Mouse (Mus musculus): Measurements from ENCODE around the gene Krt20.

DNA sequence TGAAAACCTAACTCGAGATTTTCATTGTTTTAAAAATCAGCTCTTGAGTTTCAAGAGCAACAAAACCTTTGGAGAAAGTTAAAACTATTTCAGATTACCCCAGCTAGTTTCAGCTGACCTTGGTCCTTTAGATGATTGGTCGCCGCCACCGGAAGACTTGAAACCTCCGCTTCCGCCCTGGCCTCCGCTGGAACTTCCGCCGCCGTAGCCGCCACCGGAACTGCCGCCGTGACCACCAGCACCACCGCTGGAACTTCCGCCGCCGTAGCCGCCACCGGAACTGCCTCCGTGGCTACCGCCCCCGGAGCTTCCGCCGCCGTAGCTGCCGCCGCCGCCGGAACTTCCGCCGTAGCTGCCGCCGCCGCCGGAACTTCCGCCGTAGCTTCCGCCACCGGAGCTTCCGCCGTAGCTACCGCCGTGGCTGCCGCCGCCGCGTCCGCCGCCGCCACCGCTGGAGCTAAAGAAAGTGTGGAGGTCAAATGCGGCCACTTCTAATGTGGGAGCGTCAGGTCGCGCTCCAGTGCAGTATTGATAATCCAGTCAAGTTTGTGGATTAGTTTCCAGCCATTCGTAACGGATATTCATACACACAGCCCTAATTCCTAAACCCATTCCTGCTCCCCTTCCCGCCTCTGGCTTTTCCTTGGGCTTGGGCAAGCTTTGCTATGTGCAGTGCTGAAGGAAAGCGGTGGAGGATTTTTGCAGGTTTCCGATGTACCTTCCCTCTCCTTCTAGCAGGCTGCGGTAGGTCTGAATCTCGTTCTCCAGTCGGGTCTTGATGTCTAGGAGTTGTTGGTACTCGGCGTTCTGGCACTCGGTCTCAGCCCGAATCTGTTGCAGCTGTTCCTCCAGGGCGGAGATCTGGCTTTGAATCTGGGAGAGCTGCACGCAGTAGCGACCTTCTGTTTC lies 51.9 kb downstream of the Krt20 start:
- TF ChIP-seq CTCF (IDR thresholded peaks at IDR 0.05; ENCODE audit: low read depth, low read length) (no peak), POLR2A (IDR thresholded peaks at IDR 0.05; ENCODE audit: insufficient read depth, low read length) (no peak), EP300 (IDR thresholded peaks at IDR 0.05; ENCODE audit: insufficient read depth, low read depth, low read length) (no peak)

All from ES-Bruce4 (cell line).